Mouse (Mus musculus) heart, postnatal 14 days (tissue): ENCODE measurements around the gene Grb14. TPM values are rescaled to one million over a fixed set of nuclear protein-coding genes. Genes with fewer than 3 reads are reported as not detected.
A peak's percentile ranks its signal among the peaks of the same experiment; 100 is the strongest.

Experiments
- DNase-seq, 2 experiments: peaks; one replicate each; pipeline ENCODE4 v3.0.0; 2021 to 2022
- intact Hi-C: fragments of 180-260 bp; cut with DNase I; formaldehyde crosslinking; loops from one replicate; pipeline ENCODE4 v1.15.1; 2025
- long read RNA-seq, 2 experiments: library from polyadenylated mRNA; stranded (forward); transcript quantifications; one replicate each; pipeline ENCODE4 v2.0.0; 2021
- total RNA-seq, 2 experiments: library from RNA; stranded (reverse); gene quantifications; 2 replicates each; pipeline ENCODE4 v1.2.3; 2021

The Grb14 gene
- 100 to 1,000 TPM; 148 to 165 TPM for total RNA-seq
- long read RNA-seq, experiment 1, transcript Grb14-201 (14 exons, 1,986 nt), result major isoform, 222 of 323 reads
- long read RNA-seq, experiment 1, partial matches to known transcripts, result 9 of 323 reads
- long read RNA-seq, experiment 1, other reads (novel, unspliced or antisense), result 92 of 323 reads
- long read RNA-seq, experiment 2, transcript Grb14-201 (14 exons, 1,986 nt), result major isoform, 186 of 264 reads
- long read RNA-seq, experiment 2, partial matches to known transcripts, result 6 of 264 reads
- long read RNA-seq, experiment 2, other reads (novel, unspliced or antisense), result 72 of 264 reads

DNA sequence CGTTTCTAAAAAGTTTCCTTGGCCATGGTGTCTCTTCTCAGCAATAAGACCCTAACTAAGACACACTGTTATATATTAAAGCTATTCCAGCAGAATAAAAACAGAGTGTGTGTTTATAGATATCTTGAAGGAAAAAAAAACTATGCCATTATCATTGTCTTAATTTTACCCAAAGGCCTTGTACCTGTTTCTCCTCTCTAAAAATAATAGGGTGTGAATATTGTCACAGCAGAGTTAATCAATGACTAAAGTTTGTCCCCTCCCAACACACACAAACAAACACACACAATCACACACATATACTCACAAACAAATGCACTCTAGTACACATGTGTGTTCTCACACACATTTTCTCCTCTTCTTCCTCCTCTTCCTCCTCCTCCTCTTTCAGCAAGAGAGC lies at the start of gene Grb14:
Gene Grb14 (minus strand): TSS at position 101 of the 400 bp plus-strand sequence.
- no peak for DNase-seq
- intact Hi-C loops, result loop anchor here (5.0 kb wide), 2 partner anchors 212 to 312 kb away; partner anchors contain the start of gene Cobll1

DNA sequence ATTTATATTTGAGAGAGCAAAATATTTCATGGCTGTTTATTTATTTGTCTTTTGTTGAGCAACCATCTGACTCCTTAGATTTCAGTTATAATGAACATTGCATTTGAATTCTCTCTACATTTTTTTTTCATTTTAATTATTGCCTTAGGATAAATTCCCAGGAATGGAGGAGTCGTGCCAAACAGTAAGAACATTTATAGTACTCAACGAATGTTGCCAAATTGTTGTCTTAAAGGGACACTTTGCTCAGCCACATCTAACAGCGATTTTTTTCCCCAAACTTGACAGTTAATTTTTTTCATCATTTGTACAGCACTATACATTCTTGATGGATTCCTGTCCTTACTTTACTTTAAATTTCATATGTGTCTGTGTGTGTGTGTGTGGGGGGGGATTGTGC lies 47.4 kb upstream of the Grb14 start:
- DNase-seq, result no peak

DNA sequence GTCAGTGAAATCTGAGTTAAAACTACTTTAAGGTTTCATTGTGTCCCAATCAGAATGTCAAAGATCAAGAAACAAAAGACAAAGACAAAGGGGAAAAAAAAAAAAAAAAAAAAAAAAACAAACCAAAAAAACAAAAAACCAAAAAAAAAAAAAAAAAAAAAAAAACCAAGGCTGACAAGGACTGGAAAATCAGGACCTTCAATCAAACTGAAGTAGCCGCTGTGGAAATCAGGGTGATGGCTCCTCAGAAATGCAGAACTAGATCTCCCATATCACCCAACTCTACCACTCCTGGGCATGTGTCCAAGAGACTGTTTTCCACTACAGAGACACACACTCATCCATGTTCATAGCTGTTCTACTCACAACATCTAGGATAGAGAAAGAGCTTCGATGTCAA lies 29.0 kb upstream of the Grb14 start:
- intact Hi-C loops, result no loop called here
- DNase-seq, result no peak

More for the DNA sequence above, 47.4 kb upstream of the Grb14 start:
- intact Hi-C loops, result no loop called here

DNA sequence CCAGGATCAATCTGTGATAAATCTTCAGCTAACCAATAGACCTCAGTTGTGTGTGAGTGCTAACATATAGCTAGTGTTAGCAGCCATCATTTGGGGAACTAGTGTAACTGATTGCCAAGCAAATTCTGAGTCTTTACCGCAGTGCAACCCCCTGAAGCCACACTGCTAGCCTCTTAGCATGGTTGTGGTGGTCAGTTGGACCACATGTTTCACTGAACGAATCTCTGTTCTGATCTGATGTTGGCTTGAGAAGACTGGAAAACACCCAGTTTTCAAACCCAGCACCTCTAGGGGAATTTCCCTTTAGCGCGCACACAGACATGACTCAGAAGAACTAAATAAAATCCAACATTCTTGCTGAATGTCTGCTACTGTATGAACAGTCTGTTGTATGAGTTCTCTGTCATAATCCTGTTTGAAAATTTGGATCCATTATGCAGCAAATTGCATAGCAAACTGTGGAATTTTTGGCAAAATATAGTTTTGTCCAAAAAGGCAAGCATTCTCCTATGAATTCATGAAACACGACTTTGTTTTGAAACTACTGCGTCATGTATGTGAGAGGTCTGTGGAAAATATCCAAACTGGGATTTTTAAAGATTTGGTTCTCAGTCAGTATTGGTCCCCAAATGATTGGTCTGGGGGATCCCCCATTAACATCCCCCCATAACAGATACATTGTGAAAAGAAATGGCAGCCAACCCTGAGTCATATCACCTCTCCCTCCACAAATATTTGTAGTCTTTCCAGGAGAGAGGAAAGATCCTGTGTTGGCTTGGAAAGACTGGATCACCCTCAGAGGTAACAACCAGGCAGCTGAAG lies 27.6 kb upstream of the Grb14 start:
- intact Hi-C loops, result no loop called here
- no peak for DNase-seq

DNA sequence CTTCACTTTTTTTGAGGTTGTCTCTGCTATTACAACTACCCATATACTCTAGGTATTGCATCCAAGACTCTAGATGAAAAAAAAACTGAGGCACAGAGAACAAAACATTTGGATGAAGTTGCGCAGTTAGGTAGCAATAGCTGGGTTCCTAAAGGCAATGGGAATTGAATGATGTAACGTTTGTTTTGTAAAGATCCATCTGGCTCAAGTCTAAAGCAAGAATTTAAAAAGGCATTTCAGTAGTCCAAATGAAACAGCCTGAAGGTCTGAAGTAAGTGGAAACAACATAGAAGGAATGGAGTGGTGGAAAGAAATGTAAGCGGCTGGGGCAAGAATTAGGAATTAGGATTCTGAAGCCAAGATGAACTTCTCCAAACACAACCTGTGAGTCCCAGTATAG lies 26.0 kb upstream of the Grb14 start:
- intact Hi-C loops, result no loop called here

DNA sequence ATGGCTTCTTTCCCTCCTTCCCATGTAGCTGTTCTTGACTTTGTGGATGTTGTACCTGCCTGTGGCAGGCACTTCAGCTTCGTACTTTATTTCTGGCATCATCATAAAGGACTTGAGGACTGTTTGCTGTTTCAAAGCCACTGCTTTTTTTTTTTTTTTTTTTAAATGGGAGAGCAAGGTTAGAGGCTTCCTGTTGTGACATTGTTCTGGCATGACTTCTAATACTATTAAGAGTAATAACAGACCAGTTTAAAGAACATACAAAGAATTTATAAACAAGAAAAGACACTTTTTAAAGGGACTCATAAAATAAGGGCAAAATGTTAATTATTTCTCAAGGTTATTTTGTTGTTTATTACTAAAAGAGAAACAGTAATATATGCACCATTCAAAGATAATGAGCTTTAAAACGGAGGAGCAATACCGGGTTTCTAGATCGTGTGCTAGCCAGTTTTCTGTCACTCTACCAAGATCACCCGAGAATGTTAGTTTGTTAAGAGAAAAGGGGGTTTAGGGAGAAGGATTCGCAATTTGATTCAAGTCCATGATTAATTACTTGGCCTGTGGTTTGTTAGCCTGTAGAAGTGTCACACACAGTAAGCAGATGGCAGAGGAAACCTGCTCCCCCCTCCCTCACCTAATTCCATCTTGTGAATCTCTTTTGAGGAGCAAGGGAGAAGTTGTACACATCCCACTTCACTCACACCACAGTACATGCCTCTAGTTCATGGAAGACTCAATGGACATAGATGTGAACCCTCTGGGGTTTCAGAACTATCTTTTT lies 23.6 kb upstream of the Grb14 start:
- intact Hi-C loops, result no loop called here
- no peak for DNase-seq

More for the DNA sequence above, 26.0 kb upstream of the Grb14 start:
- no peak for DNase-seq

DNA sequence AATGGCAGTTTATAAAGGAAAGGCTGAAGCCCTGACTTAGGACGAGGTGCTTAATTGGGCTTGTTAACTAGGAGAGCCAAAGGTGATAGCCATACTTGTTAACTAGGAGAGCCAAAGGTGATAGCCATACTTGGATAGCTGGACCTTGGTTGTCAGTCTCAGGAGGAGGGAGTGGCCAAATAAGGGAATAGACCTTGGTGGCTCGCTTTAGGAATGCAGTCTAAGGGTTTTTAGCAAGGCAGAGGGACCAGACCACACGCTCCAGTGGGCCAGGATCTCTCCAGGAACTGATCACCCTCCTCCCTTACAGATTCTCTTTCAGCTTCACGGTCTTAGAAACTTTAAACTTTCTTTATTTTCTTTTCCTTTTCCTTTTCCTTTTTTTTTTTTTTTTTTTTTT lies 13.4 kb upstream of the Grb14 start:
- no peak for DNase-seq

DNA sequence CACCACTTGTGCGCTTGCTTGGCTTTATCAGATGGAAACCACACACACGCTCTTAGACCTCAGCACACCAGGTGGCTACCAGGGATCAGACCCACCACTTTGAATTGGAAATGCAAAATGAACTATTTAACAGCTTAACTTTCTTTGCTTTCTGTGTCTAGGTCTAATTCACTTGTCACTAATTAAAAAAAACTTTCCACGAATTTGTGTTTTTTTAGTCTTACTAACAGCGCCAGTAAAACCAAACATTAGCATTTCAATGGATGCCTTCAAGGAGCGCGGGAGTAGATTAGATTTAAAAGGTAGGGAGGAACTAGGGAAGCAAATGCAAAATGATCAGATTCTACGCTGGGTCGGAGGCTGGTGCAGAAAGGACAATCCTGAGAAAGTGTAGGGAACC lies 12.8 kb upstream of the Grb14 start:
- no peak for DNase-seq
- intact Hi-C loops, result no loop called here

More for the DNA sequence above, 13.4 kb upstream of the Grb14 start:
- intact Hi-C loops, result no loop called here

DNA sequence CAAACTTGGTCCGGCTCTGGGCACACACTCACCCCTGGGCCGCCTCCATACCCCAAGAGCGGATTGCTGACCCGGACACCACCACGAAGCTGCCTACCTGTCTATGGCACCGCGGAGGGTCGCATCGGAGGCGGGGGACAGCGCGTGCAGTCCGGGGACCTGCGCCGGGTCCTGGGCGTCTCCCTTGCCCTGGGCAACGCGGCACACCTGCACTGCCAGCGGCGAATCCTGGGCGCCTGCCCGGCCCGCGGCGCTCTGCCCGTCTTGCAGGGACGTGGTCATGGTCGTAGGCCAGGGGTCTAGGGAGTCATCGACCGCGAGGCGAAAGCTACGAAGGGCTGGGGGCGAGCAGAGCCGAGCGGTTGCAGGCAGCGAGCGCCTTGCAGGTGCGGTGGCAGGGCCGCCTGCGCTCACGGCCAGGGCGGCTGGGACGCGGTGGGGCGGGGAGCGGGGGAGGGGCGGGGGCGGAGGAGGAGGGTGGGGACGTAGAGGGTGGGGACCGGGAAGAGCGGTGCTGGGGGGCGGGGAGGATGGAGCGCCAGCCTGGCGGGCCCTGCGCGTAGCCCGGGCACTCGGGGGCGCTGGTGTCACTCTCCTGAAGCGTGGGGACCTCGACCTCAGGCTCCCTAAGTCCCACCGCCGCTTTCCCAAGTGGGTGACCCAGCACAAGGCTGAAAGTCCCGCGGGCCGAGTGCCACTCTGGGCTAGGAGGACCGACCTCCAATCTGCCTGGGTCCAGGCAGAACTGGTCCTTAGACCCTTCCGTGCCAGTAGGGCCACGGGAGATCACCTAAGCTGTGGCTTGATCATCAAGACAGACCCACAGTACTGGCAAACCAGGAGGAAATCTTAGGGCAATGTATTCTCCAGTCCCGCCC lies 2.2 kb downstream of the Grb14 start:
- peak; percentile 82 to 84 for DNase-seq
- intact Hi-C loops, result loop anchor here (2.0 to 5.0 kb wide), 3 partner anchors 98 to 315 kb away; partner anchors contain the start of gene Cobll1

DNA sequence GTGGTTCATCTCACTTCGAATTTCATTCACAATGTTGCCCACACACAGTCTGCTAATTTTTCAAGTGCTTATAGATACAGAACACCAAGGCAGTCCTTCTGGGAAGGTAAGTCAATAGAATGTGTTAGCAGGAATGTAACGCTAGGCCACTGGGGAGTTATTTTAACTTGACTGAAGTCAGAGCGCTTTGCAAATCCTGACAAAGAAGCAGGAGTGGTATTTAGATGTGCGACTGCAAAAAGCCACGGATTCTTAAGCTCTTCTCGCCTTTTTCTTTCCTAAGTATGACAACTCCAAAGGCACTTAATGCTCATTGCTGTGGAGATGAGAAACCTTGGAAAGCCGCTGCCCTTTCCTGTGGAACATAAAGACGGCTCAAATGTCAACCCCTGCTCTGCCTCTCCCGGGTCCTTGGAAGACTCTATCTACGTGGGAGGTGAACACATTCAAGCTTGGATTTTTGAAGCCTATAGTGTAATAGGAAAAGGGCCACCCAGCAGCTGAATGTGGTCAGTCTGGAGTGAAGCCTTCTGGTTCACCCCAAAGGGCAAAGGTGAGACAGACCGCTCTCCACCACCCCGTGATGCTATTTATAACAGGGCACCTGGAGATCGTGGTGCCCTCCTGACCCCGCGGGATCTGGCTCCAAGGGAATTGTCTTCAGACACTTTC lies 3.0 kb downstream of the Grb14 start:
- intact Hi-C loops, result loop anchor here (2.0 to 5.0 kb wide), 3 partner anchors 99 to 315 kb away; partner anchors contain the start of gene Cobll1
- no peak for DNase-seq

DNA sequence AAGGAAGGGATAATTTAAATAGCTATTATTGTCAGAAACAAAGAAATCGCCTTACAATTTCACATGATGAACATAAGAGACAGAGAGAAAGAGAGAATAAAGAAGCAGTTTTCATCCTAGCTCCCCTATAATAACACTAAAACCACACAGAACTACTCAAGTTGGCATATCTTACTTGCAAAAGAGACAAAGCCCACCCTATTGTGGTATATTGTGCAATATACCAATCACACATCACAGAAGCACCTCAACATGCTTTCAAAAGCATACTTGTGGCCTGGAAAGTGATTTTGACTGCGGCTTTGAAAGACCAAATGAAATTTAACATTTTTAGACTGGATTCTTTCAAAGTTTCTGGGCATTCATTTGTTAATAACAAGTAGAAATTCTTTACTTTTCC lies 7.4 kb downstream of the Grb14 start:
- intact Hi-C loops, result no loop called here

DNA sequence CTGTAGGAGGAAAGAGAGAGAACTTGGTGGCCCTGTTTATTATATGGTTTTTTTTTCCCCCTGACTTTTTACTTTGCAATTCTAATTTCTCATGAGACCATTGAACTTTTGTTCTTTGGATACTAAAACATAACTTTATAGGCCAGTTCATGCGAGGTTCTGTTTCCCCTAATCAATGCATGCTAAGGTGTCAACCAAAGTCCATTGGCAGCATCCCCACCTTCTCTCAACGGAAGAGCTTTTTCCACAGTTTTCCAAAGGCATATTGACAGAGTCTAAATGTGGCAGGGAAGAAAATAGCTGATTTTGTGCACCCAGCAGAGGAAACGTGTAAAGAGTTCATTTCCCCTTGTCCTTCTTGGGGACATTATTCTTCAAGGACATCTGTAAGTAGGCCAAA lies 10.2 kb downstream of the Grb14 start:
- intact Hi-C loops, result no loop called here
- no peak for DNase-seq

More for the DNA sequence above, 7.4 kb downstream of the Grb14 start:
- DNase-seq, result no peak

DNA sequence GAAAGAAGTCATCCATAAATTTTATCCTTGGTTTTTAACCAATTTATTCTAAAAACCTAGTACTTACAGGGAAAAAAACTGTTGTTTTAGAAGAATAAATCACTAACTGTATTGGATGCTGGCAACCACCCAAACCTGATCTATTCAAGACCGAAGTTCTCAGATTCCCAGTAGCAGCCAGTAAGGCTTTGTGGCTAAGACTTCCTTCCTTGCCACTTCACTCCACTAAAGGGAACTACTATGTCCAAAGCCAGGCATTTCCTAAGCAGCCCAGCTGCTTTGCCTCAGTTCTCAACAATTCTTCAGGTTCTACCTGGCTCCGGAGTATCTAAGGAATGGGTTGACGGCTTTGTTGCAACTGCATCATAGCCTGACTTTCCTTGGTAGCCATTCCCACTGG lies 14.7 kb downstream of the Grb14 start:
- no peak for DNase-seq
- intact Hi-C loops, result no loop called here

DNA sequence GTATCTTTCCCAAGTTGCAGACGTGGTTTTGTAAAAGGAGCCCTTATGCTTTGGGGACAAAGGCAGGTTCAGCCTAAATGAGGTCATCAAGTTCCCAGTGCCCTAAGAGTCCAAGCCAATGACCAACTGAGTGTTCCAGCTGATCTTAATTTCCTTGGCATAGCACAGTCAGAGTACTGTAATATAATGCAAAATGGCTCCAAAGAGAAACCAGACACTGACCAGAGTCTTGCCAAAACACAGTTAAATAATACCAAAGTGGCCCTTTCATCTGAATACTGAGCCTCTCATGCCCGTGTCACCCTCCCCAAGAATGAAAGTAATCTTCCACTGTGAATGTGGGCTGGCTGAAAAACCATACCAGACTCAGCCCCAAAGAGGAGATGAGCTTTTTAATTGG lies 17.4 kb downstream of the Grb14 start:
- intact Hi-C loops, result no loop called here

DNA sequence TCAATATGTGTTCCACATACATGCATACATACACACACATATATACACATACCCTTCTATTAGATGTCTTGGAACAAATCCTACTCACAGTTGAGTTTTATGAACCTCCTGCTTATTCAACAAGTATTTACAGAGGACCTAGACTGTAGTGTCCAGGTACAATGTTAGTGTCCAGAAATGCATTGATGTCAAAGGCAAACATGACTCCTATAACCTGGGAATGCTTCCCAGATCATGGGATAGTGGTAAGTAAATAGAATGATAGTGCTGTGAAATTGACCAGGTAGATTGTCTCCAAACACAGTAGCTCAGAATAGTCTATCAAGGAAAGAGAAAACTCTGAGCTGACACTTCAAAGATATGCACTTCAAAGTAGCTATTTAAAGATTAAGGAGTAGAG lies 19.7 kb downstream of the Grb14 start:
- DNase-seq, result no peak
- intact Hi-C loops, result no loop called here

More for the DNA sequence above, 17.4 kb downstream of the Grb14 start:
- DNase-seq, result no peak

DNA sequence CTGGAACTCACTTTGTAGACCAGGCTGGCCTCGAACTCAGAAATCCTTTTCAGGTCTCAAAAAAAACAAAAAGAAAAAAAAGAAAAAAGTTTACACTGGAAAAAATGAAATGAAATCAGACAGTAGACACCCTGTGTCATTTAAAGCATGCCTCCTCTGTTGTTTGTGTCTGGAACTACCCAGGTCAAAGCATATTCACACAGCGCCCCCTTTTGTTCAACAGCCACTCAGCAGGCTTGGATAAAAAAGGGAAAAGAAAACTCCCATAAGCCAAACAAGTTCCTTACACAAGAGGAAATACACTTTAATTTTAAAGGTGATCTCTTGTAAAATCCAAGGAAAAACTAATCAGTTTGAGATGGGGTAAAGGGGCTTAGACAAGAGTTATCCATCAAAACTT lies 21.4 kb downstream of the Grb14 start:
- intact Hi-C loops, result loop anchor here (2.0 kb wide), 1 partner anchor 39 kb away; no protein-coding TSS in a partner anchor

DNA sequence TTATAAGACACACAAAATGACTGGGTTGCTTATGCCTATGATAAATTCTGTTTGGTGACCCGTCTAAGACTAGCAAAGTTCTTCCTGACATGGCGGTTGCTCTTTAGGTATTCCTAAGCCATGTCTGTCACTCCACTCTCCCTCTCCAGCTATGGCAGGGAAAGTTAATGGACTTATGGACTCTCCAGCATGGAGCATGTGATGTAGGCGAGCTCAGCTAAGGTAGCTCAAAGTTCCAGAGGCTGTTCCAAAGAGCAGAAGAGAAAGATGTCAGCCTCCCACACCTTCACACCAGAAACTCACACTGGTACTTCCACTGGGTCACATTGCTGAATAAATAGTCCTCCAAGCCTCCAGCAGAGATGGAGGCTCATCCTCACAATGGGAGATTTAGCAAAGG lies 22.2 kb downstream of the Grb14 start:
- DNase-seq, result no peak
- intact Hi-C loops, result loop anchor here (2.0 kb wide), 1 partner anchor 38 kb away; no protein-coding TSS in a partner anchor

More for the DNA sequence above, 21.4 kb downstream of the Grb14 start:
- DNase-seq, result peak; percentile 39 to 59

DNA sequence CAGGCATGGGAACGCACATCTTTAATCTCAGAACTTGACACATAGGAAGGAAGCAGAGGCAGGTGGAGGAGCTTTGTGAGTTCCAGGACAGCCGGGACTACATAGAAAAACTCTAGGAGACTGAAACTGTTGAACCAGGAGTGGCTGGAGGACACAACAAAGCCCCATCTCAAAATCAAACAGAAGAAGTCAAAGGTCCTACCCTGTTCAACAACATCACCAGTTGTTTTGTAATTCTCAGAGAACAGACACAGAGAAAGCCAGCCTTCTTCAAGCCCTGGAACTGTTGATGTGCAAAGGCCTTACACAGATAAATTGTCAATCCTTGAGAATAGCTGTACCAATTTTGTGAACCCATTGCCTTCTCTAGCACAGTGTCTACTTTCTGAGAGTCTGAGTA lies 29.7 kb downstream of the Grb14 start:
- intact Hi-C loops, result no loop called here
- DNase-seq, result no peak
